Mouse (Mus musculus) kidney, adult 2 months (tissue): ENCODE data around the gene Tardbp. TPM values are rescaled to one million over a fixed set of nuclear protein-coding genes. Genes with fewer than 3 reads are reported as not detected.

Experiments used
- DNase-seq: peaks from one replicate; pipeline ENCODE4 v3.0.0; 2021
- H3K27ac ChIP-seq: fragments of 200-500 bp; 2 replicates; pipeline ENCODE4 v1.5.1; 2012; ENCODE audit warnings: low read depth, low read length, control low read depth, inconsistent platforms; ENCODE audit not compliant: insufficient read depth
- H3K27me3 ChIP-seq: fragments of 200-500 bp; replicated peaks from 2 replicates; pipeline ENCODE4 v1.6.1; 2012; ENCODE audit warnings: mild to moderate bottlenecking, moderate library complexity, low read length, inconsistent platforms; ENCODE audit not compliant: control insufficient read depth, insufficient read depth
- H3K36me3 ChIP-seq: fragments of 200-500 bp; 2 replicates; pipeline ENCODE4 v1.6.1; 2012; ENCODE audit warnings: mild to moderate bottlenecking, moderate library complexity, low read length, inconsistent platforms; ENCODE audit not compliant: control insufficient read depth, insufficient read depth
- H3K4me1 ChIP-seq: fragments of 200-500 bp; 2 replicates; pipeline ENCODE4 v1.6.1; 2011; ENCODE audit warnings: low read length; ENCODE audit not compliant: control insufficient read depth, insufficient read depth
- H3K4me3 ChIP-seq: fragments of 200-500 bp; 2 replicates; pipeline ENCODE4 v1.5.1; 2011; ENCODE audit warnings: mild to moderate bottlenecking, low read depth, low read length, control low read depth; ENCODE audit not compliant: insufficient read depth
- CTCF ChIP-seq: fragments of 200-500 bp; conservative IDR thresholded peaks from 2 replicates; pipeline ENCODE4 v1.5.1; 2011; ENCODE audit warnings: low read depth, mild to moderate bottlenecking, control low read depth, low read length, moderate library complexity, mixed read lengths; ENCODE audit not compliant: insufficient read depth, insufficient read length
- POLR2A ChIP-seq: fragments of 200-500 bp; IDR thresholded peaks from one replicate; pipeline ENCODE4 v1.6.1; 2011; ENCODE audit warnings: low read depth, low read length, control low read depth
- whole genome bisulfite sequencing: fragments of 180-500 bp; shearing (Covaris S2); methylation state at CpG from one replicate; pipeline ENCODE4 v1.1.7; 2018; 5-methylcytosine and 5-hydroxymethylcytosine counted together
- polyA plus RNA-seq: library from polyadenylated mRNA; depleted of rRNA; stranded (reverse); fragments of >200 nt; gene quantifications from 2 replicates; pipeline ENCODE4 v1.2.3, GENCODE M21; 2012; rRNA removed

The Tardbp gene
- 67.3 and 93.3 TPM in 2 replicates for polyA plus RNA-seq

DNA sequence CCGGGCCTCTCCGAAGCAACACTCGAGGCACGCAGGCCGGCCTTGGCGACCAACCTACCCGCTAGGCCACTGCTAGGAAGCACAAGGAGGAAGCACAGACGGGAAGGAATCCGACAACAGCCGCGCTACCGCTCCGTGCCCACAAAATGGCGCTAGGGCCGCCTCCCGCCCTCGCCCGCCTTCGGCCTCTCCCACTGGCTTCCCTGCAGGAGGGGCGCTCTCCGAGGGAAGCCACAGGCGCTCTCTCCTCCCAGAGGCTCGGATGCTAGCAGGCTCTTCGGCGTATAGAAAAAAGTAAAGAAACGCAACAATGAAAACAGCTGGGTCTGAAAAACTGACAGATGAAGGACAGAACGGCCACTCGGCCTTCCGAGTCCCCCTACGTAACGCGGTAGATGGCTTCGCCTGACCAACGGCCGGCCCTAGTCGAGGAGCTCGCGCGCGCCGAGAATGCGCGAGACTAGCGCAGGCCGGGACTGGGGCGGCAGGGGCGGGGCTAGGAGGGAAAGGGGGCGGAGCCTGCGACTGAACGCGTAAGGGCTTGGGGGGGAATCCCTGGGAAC lies at the start of gene Tardbp:
TSS of gene Tardbp (minus strand) at position 397 of the 563 bp plus-strand sequence.
- peaks cover 8% of the 10 kb centered on the region for H3K36me3 ChIP-seq
- TF ChIP-seq CTCF (no peak), POLR2A (peak; percentile 97)
- H3K27me3 ChIP-seq = no peaks in the 10 kb centered on the region
- peaks cover 12% of the 10 kb centered on the region; the same call in 1 of the 2 replicates for H3K4me1 ChIP-seq
- peak within 1 kb of the TSS; percentile 94 for H3K4me3 ChIP-seq
- peak; percentile 98 for DNase-seq
- H3K27ac ChIP-seq = peak within 1 kb of the TSS; percentile 96
- under 1% methylated on average over 51 of the region's 51 CpGs for WGBS

DNA sequence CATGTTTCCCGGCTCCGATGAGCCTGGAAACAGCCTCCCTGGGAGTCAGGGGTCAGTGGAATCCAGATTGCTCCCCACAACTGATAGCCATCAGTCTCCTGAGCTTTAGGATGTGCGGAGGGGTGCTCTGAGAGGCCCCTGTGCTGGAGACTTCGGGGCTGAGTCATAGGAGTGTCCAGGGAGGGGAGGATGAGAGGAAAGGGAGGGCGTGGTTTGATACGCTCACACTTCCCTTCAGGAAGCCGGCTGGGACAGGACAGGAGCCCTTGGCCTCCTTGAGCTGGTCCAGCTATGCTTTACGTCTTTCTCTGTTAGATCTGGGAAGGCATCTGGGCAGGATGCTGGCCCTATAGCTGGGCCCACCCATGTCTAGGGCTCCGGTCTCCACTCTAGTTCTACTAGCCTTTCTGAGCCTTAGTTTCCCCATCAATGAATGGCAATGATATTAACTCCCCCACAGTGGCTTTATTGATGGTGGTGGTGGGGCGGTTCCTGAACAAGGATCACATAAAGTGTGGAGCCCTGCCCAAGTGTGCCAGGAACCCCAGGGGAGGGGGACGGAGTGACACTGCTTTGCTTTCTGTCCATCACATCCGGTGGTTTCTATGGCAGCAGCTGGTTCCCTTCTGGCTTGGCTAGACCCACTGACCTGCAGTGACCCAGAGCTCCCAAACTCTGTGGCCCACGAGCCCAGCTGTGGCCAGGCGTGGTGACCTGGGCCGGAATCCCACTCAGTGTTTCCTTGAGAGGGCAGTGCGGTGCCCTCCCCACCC lies 49.6 kb upstream of the Tardbp start:
- WGBS = 42% methylated on average over 16 of the region's 16 CpGs
- H3K4me1 ChIP-seq = no peaks in the 10 kb centered on the region
- TF ChIP-seq POLR2A (no peak), CTCF (no peak)
- H3K27me3 ChIP-seq = no peaks in the 10 kb centered on the region
- peak overlapping the region; percentile 67 for H3K27ac ChIP-seq
- DNase-seq = peak; percentile 74
- H3K4me3 ChIP-seq = no peak overlapping the region
- H3K36me3 ChIP-seq = no peaks in the 10 kb centered on the region

DNA sequence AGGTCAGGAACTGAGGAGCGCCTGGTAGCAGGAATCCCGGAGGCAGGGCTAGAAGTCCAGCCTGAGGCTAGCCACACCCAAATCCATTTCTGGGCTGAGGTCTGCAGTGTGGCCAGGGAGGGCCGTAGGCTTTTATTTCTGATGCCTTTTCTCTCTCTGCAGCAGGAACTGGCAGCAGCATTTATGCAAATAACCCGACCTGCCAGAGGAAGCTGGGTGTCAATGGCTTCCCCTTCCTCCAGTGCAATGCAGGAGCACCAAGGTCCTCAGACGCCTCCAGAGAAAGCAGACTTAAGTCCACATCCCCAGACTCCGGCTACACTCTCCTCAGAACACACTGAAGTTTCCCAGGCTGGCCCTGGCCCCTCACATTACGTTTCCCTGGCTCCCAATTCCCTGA lies 48.2 kb upstream of the Tardbp start:
- WGBS = 61% methylated on average over 7 of the region's 7 CpGs
- Histone ChIP-seq H3K27ac (no peak overlapping the region), H3K4me1 (no peaks in the 10 kb centered on the region), H3K4me3 (no peak overlapping the region), H3K27me3 (no peaks in the 10 kb centered on the region), H3K36me3 (no peaks in the 10 kb centered on the region)
- TF ChIP-seq POLR2A (no peak), CTCF (no peak)
- DNase-seq = peak; percentile 22

DNA sequence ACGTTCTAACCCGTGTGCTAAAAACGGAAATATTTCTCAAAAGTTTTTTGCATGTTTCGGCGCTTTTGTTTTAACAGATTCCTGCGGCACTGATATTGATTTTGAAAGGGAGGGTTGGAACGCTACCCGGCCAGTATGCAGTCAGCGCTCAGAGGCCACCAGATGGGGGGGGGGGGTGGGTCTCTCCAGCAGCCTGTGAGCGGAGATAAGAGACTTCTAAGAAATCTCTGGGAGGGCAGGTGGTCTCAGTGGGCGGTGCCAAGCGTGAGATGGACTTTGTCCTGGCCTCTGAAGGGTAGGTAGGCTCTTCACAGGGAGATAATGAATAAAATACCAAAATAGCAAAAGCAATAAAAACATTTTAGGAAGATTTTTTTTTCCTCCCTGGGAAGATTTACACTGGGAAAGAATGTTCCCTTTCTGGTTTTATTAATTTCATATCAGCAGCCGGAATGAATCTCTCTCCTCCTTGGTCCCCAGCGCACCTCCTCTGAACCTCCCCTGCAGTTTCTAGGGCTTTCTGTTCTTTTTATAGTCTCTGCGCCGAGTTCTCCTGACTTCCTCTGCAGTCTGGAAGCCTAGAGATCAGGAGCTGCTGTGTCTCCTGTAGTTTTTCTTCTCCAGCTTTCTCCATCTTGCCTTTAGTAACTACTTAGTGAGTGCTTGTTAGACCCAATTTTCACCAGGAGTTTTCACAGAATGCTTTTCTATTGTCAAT lies 44.6 kb upstream of the Tardbp start:
- no peak for DNase-seq
- H3K4me3 ChIP-seq = no peak overlapping the region
- no peaks in the 10 kb centered on the region for H3K4me1 ChIP-seq
- 57% methylated on average over 16 of the region's 16 CpGs for WGBS
- H3K27ac ChIP-seq = no peak overlapping the region
- H3K36me3 ChIP-seq = no peaks in the 10 kb centered on the region
- no peaks in the 10 kb centered on the region for H3K27me3 ChIP-seq
- TF ChIP-seq CTCF (no peak), POLR2A (no peak)

DNA sequence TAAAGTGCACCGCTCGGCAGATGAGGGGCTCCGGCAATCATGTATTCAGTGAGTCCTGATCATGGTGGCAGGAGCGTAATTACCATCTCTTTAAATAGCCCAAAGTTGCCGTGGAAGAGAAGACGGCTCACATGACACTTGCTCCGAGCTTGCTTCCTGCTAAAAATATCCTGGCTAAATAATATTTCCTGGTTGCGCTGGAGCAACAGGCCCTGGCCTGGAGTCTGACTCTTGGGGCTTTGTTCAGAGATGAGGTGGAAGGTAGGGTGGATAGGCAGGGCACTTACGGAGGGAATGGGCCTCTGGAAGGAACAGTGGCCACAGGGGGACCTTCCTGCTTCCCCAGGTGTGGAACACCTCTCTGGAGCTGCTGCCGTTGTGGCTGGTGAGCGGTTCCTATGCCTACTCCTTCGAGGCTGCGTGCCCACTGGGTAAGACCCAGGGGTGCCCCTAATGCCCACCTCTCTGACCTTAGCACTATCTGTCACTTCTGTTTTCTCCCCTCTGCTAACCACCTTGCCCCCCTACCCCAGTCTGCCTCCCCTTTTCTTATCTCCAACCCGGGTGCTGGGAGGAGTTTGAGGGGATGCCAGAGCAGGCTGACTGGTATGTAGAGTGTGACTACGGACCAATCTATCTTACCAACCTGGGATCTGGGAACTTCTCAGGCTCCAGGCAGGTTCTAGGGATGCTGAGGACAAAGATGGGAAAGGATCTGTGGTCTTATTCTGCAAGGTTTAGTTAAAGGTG lies 40.4 kb upstream of the Tardbp start:
- DNase-seq = no peak
- H3K4me1 ChIP-seq = no peaks in the 10 kb centered on the region
- H3K27me3 ChIP-seq = no peaks in the 10 kb centered on the region
- TF ChIP-seq POLR2A = no peak
- no peak for TF ChIP-seq CTCF
- no peaks in the 10 kb centered on the region for H3K36me3 ChIP-seq
- no peak overlapping the region for H3K27ac ChIP-seq
- WGBS = 81% methylated on average over 15 of the region's 15 CpGs
- no peak overlapping the region for H3K4me3 ChIP-seq

DNA sequence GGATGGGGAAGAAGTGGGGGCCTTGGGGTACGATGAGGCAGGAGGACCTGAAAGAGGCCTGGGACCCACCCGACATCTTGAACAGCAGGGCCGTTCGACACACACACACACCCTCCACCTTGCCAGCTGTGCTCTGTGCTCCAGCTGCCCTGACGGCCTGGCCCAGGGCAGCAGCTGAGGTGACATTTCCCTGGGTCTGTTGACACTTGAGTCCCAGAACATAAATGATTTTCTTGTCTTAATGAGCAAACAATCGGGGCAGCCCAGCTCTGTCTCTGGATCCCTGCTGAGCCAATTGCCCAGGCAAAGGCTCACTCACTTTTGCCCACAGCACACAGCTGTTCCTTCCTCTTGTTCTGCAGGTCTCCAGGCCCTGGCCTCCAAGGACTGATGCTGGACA lies 37.2 kb upstream of the Tardbp start:
- 83% methylated on average over 6 of the region's 6 CpGs for WGBS
- H3K27me3 ChIP-seq = no peaks in the 10 kb centered on the region
- no peak overlapping the region for H3K27ac ChIP-seq
- no peaks in the 10 kb centered on the region; the same call in 1 of the 2 replicates for H3K4me1 ChIP-seq
- TF ChIP-seq CTCF (no peak), POLR2A (no peak)
- no peak overlapping the region for H3K4me3 ChIP-seq
- no peak for DNase-seq
- H3K36me3 ChIP-seq = no peaks in the 10 kb centered on the region
